26 mouse cellular contexts compared by ENCODE assay signal in the genomic region with DNA sequence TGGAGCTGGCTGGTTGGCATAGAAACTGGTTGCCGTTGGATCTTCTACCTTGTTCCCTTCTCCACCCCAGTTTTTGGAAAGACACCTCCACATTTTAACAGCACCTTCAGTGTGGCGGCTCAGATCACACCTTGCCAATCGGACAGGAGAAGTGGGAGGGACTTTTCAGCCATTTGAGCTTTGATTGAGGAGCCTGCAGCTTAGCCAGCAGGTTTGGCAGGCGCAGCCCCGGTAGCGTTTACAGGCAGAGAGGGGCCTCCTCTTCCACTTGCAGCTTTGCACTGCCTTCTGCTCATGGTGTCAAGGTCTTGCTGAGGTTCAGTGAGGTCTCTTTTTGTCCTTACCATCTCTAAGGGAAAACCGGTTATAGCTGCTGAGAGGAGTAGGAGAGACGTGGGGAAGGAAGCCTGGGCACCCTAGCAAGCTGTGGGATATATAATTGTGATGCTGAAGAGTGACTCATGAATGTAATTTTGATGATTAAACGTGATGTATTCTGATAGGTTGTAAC. TPM values are rescaled to one million over a fixed set of nuclear protein-coding genes. Genes with fewer than 3 reads are reported as not detected.
DNase-seq lines count a peak whose midpoint lies in the region; ATAC-seq and TF ChIP-seq lines count a peak whose summit lies in the region.
"Had no signal": no experiment of that assay in that cellular context is flagged by ENCODE, and none has a peak within 500 bp of the region (broad histone marks: within the 10 kb centered on the region; RNA-seq: fewer than 3 reads in every experiment).

No protein-coding gene starts in this region.

- 0 out of 2 replicates have a peak overlapping the region, but pooled peaks have one; percentile 19 for H3K9ac ChIP-seq in limb, embryonic 13.5 days
- peak overlapping the region; percentile 56 for H3K9ac ChIP-seq in heart, embryonic 13.5 days
- H3K9ac ChIP-seq: intestine, embryonic 15.5 days; limb, embryonic 15.5 days; stomach, embryonic 15.5 days had no signal

- H3K27me3 ChIP-seq in limb, embryonic 13.5 days = no peaks in the 10 kb centered on the region
- H3K27me3 ChIP-seq in limb, embryonic 10.5 days (ENCODE audit: low read depth, poor library complexity, severe bottlenecking) = no peaks in the 10 kb centered on the region
- no peaks in the 10 kb centered on the region for H3K27me3 ChIP-seq in heart, embryonic 13.5 days (replicated peaks)
- H3K27me3 ChIP-seq: intestine, embryonic 15.5 days; limb, embryonic 15.5 days; stomach, embryonic 15.5 days had no signal

- 59% methylated on average over 9 of the region's 9 CpGs for WGBS in limb, embryonic 13.5 days
- 71% methylated on average over 9 of the region's 9 CpGs for WGBS in limb, embryonic 10.5 days
- 50% methylated on average over 9 of the region's 9 CpGs for WGBS in heart, embryonic 13.5 days

- H3K4me1 ChIP-seq in limb, embryonic 13.5 days = no peaks in the 10 kb centered on the region
- H3K4me1 ChIP-seq in limb, embryonic 10.5 days = no peaks in the 10 kb centered on the region
- H3K4me1 ChIP-seq in heart, embryonic 13.5 days = peaks cover 45% of the 10 kb centered on the region
- H3K4me1 ChIP-seq: forebrain, embryonic 10.5 days; intestine, embryonic 15.5 days; limb, embryonic 15.5 days; midbrain, embryonic 10.5 days; stomach, embryonic 15.5 days had no signal

- no peak for TF ChIP-seq CTCF in gastrocnemius, adult 2 months (IDR thresholded peaks at IDR 0.05)

- H3K4me2 ChIP-seq in limb, embryonic 13.5 days (replicated peaks) = no peak overlapping the region
- H3K4me2 ChIP-seq in heart, embryonic 13.5 days = peak overlapping the region; percentile 29
- H3K4me2 ChIP-seq: intestine, embryonic 15.5 days; limb, embryonic 15.5 days; stomach, embryonic 15.5 days had no signal

- peaks cover 95% of the 10 kb centered on the region for H3K36me3 ChIP-seq in limb, embryonic 13.5 days
- peaks cover 97% of the 10 kb centered on the region for H3K36me3 ChIP-seq in limb, embryonic 10.5 days
- peaks cover 98% of the 10 kb centered on the region for H3K36me3 ChIP-seq in heart, embryonic 13.5 days

- no peak for DNase-seq in gastrocnemius, adult 2 months
- DNase-seq in gastrocnemius, postnatal 10 days = no peak
- no peak for DNase-seq in limb, embryonic 10.5 days (ENCODE audit: low spot score)
- DNase-seq in heart, postnatal 4 days = peak; percentile 31
- no peak for DNase-seq in urinary bladder, postnatal 10 days (ENCODE audit: low spot score)
- DNase-seq in spleen, postnatal 36 days (ENCODE audit: low spot score in 2 of 2) = no peak
- DNase-seq: cerebellum, postnatal 14 days; kidney, adult 8-10 months; kidney, postnatal 14 days; thymus, postnatal 25 days had no signal

- no peak overlapping the region for H3K4me3 ChIP-seq in gastrocnemius, adult 2 months
- no peak overlapping the region for H3K4me3 ChIP-seq in limb, embryonic 13.5 days
- H3K4me3 ChIP-seq in limb, embryonic 10.5 days = no peak overlapping the region
- H3K4me3 ChIP-seq in heart, embryonic 13.5 days = no peak overlapping the region
- H3K4me3 ChIP-seq: forebrain, embryonic 10.5 days; intestine, embryonic 15.5 days; limb, embryonic 15.5 days; midbrain, embryonic 10.5 days; stomach, embryonic 15.5 days had no signal

- H3K9me3 ChIP-seq in limb, embryonic 13.5 days = no peaks in the 10 kb centered on the region
- no peaks in the 10 kb centered on the region for H3K9me3 ChIP-seq in limb, embryonic 10.5 days (replicated peaks)
- H3K9me3 ChIP-seq in heart, embryonic 13.5 days = no peaks in the 10 kb centered on the region
- H3K9me3 ChIP-seq: forebrain, embryonic 10.5 days; intestine, embryonic 15.5 days; limb, embryonic 15.5 days; midbrain, embryonic 10.5 days; stomach, embryonic 15.5 days had no signal

- ATAC-seq in limb, embryonic 13.5 days (ENCODE audit: low FRiP score, low read depth) = no peak
- ATAC-seq in heart, embryonic 13.5 days (ENCODE audit: extremely low read depth, insufficient number of reproducible peaks, low FRiP score, low TSS enrichment) = no peak
- ATAC-seq: CD4-positive, CD25-positive, alpha-beta regulatory T cell, adult 4 months; forebrain, embryonic 16.5 days; hindbrain, embryonic 16.5 days; intestine, embryonic 15.5 days; lung, postnatal 0 days; midbrain, embryonic 16.5 days had no signal

- intact Hi-C loops in gastrocnemius, adult 2 months (cut with DNase I) = no loop called here

- peak overlapping the region; percentile 80; the same call in 1 of the 2 replicates for H3K27ac ChIP-seq in gastrocnemius, adult 2 months
- no peak overlapping the region for H3K27ac ChIP-seq in limb, embryonic 13.5 days
- no peak overlapping the region for H3K27ac ChIP-seq in limb, embryonic 10.5 days
- peak overlapping the region; percentile 93 for H3K27ac ChIP-seq in heart, embryonic 13.5 days (replicated peaks)
- H3K27ac ChIP-seq: forebrain, embryonic 10.5 days; intestine, embryonic 15.5 days; limb, embryonic 15.5 days; midbrain, embryonic 10.5 days; stomach, embryonic 15.5 days had no signal

RNA-seq across cellular contexts. Expression of gene Tex29, which starts 17.7 kb away (rescaled TPM):
- total RNA-seq in gastrocnemius, adult 2 months (2021) = not detected
- total RNA-seq in gastrocnemius, postnatal 10 days (2021) = not detected
- 0.18 TPM in 1 of 2 replicates, not detected in the other for polyA plus RNA-seq in limb, embryonic 13.5 days (2015; fragmentation: Nextera tagmentation; extraction: Ambion mirVana)
- not detected in 2 replicates for polyA plus RNA-seq in limb, embryonic 10.5 days (2016; fragmentation: Nextera tagmentation; extraction: Ambion mirVana)
- polyA plus RNA-seq in heart, embryonic 13.5 days (2015; fragmentation: Nextera tagmentation; extraction: Ambion mirVana) = 0.48 and 0.51 TPM in 2 replicates
- total RNA-seq in heart, postnatal 4 days (2021) = not detected
- total RNA-seq: gastrocnemius, postnatal 4 days; heart, postnatal 36 days had no signal
- polyA plus RNA-seq: CD4-positive, CD25-positive, alpha-beta regulatory T cell, adult 4 months; embryonic facial prominence, embryonic 11.5 days; forebrain, embryonic 10.5 days; intestine, embryonic 15.5 days; limb, embryonic 15.5 days; liver, embryonic 16.5 days; stomach, embryonic 15.5 days had no signal

Comparison
In these comparisons a context has a peak if more than half of its experiments do, and no peak if none do; other contexts are left out.
1. H3K27ac ChIP-seq: peak in gastrocnemius, adult 2 months (single experiment) and heart, embryonic 13.5 days (single experiment); none in limb, embryonic 13.5 days (single experiment) and limb, embryonic 10.5 days (single experiment).